Mouse (Mus musculus): ENCODE results near the gene Wbp1l. TPM values are rescaled to one million over a fixed set of nuclear protein-coding genes. Genes with fewer than 3 reads are reported as not detected.

Gene Wbp1l
- total RNA-seq, 2 experiments from 2014 or later: 65.4 to 101 TPM

DNA sequence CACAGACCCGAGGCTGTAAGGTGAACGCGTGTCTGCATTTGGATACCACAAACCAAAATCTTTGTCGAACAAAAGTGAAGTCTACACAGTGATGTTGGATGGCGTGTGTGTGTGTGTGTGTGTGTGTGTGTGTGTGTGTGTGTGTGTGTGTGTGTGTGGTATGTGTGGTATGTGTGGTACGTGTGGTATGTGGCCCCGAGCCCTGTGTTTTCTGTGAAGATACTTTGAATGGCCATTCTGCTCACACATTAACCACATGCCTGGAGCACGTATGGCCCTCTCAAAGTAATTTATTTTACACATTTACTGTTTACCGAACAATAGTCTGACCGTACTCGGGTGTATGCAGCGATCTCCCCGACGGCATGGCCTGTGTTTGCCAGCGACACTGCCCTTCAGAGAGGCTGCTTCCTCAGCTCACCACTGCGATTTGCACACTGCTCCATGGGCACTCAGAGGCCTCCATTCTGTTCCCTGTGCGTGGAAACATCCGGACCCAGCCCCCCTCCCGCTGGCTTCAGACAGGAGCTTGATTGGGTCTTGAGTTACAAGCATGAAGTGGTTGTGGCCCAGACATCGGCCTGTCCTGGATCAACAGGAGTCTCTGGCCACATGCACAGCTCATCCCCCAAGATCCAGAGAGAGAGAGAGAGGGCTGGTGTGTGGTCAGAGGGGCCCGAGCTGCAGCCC lies 57.4 kb downstream of the Wbp1l start:
- no peak overlapping the region for H3K27ac ChIP-seq
- intact Hi-C loops (cut with DNase I): loop anchor here (10.0 kb wide), 1 partner anchor 51 kb away; no protein-coding TSS in a partner anchor
- peak; percentile 15 for DNase-seq
- no peak for TF ChIP-seq CTCF (IDR thresholded peaks at IDR 0.05)
- H3K4me3 ChIP-seq: no peak overlapping the region

DNA sequence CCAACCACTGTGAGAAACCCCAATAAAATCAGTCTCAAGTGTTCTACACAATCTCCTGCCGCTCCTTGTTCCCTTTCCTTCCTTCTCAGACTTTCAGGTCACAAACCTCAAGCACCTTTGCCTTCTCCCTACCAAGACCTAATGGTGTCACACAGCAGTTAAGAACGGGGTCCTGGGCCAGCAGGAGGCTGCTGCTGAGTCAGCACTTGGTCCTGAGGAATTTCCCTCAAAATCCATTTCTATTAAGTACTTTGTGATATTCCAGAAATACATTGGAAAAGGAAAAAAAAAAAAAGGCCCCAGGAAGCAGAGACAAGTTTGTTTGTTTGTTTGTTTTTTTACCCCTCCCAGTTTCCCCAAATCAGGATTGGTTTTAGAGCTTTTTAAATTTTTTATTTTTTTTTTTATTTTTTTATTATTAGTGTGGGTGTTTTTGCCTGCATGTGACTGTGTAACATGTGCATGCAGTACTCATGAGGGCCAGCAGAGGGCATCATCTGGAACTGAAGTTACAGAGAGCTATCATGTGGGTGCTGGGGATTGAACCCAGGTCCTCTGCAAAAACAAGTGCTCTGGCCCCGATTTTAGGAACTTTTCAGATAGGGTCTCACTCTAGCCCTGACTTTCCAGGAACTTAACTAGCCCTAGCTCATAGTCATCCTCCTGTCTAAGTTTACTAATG lies 58.6 kb downstream of the Wbp1l start:
- Histone ChIP-seq H3K4me3 (no peak overlapping the region), H3K27ac (no peak overlapping the region)
- DNase-seq: peak; percentile 33
- intact Hi-C loops (cut with DNase I): loop anchor here (10.0 kb wide), 1 partner anchor 53 kb away; no protein-coding TSS in a partner anchor
- TF ChIP-seq CTCF (IDR thresholded peaks at IDR 0.05): peak; percentile 65

DNA sequence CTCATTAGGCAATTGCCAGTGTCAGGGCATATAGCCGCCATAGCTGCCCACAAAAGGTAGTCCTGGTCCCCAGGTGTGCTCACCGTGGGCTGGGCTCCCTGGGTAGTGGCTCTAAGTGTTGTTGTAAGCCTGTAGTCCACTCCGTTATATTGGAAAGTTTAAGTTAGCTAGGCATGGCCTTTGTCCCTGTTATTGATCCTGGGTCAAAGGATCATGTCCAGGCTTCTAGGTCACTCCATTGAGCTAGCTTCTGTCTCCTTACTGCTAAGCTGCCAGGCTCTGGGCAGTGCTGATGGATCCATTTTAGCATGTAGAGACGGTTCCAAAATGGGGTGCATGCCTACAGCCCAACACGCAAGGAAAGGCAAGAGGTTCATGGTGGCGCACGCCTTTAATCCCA lies 59.5 kb downstream of the Wbp1l start:
- DNase-seq: peak; percentile 2
- H3K27ac ChIP-seq: no peak overlapping the region
- intact Hi-C loops (cut with DNase I): loop anchor here (10.0 kb wide), 1 partner anchor 54 kb away; no protein-coding TSS in a partner anchor
- no peak for TF ChIP-seq CTCF (IDR thresholded peaks at IDR 0.05)
- no peak overlapping the region for H3K4me3 ChIP-seq

DNA sequence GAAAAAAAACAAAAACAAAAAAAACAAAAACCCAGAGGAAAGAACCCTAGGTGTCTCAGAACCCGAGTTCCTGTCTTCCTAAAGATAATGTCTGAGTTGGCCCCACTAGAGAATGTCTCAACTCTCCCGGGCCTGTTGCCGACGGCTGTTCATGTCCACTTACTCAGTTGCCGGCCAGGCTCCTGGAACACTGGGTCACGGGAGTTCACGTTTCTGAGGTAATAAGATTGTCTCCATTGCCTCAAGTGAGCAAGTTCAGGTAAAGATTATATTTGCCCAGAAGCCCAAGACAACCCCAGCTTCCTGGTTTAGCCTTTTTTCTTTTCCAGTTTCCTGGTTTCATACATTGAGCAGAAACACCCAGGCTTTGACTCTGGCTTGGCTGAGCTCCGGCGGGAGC lies 60.0 kb downstream of the Wbp1l start:
- 0 out of 2 replicates have a peak overlapping the region, but pooled peaks have one; percentile 20 for H3K27ac ChIP-seq
- TF ChIP-seq CTCF (IDR thresholded peaks at IDR 0.05): no peak
- H3K4me3 ChIP-seq: no peak overlapping the region
- no peak for DNase-seq
- intact Hi-C loops (cut with DNase I): loop anchor here (10.0 kb wide), 1 partner anchor 54 kb away; no protein-coding TSS in a partner anchor

GRCm38 (mm10) chr19:46661511-46661910 lies 62.6 kb downstream of the Wbp1l start:
- Histone ChIP-seq H3K27ac (no peak overlapping the region), H3K4me3 (no peak overlapping the region)
- TF ChIP-seq CTCF (IDR thresholded peaks at IDR 0.05): no peak
- intact Hi-C loops (cut with DNase I): no loop called here
- DNase-seq: no peak

DNA sequence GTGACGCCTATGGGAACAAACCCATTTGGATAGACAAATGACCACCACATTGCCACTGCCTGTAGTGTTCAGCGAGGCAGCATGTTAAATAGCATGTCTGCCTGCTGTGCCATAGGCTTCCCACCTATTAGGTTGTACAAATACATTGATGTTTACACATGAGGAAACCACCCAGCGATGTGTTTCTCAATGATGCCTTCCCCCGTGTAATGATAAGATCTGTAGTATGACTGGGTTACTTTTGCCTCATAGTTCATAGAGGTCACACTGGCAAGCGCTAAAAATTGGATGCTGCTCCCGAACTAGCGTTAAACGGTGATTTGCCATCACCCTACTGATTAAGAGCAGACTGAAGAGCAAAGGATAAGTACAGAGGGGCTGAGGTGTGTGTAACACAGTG lies 63.3 kb downstream of the Wbp1l start:
- Histone ChIP-seq H3K27ac (no peak overlapping the region), H3K4me3 (no peak overlapping the region)
- no peak for TF ChIP-seq CTCF (IDR thresholded peaks at IDR 0.05)
- DNase-seq: no peak
- intact Hi-C loops (cut with DNase I): no loop called here

GRCm38 (mm10) chr19:46662784-46663183 lies 63.9 kb downstream of the Wbp1l start:
- no peak for DNase-seq
- intact Hi-C loops (cut with DNase I): no loop called here
- Histone ChIP-seq H3K4me3 (no peak overlapping the region), H3K27ac (no peak overlapping the region)
- no peak for TF ChIP-seq CTCF (IDR thresholded peaks at IDR 0.05)

DNA sequence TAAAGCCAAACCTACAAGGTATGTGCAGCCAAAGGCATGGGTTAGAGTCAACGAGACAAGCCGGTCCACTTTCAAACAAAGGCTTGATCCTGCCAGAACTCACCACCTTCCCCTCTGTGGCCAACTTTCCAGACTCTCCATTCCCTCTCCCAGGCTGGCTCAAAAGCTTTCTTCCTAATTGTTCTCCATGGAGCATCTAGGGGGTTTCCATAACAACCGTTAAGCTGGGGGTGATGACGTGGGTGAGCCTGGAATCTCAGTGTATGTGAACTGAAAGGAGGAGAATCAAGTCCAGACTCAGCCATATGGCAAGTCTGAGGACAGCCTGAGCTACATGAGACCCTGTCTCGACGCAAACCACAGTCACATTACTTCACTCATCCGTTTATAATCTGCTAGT lies 66.6 kb downstream of the Wbp1l start:
- no peak for TF ChIP-seq CTCF (IDR thresholded peaks at IDR 0.05)
- H3K27ac ChIP-seq: no peak overlapping the region
- no peak for DNase-seq

GRCm38 (mm10) chr19:46667300-46667699 lies 68.4 kb downstream of the Wbp1l start:
- Histone ChIP-seq H3K4me3 (no peak overlapping the region), H3K27ac (no peak overlapping the region)
- TF ChIP-seq CTCF (IDR thresholded peaks at IDR 0.05): no peak
- no peak for DNase-seq
- intact Hi-C loops (cut with DNase I): no loop called here

More for the DNA sequence above, 66.6 kb downstream of the Wbp1l start:
- intact Hi-C loops (cut with DNase I): no loop called here
- no peak overlapping the region for H3K4me3 ChIP-seq

DNA sequence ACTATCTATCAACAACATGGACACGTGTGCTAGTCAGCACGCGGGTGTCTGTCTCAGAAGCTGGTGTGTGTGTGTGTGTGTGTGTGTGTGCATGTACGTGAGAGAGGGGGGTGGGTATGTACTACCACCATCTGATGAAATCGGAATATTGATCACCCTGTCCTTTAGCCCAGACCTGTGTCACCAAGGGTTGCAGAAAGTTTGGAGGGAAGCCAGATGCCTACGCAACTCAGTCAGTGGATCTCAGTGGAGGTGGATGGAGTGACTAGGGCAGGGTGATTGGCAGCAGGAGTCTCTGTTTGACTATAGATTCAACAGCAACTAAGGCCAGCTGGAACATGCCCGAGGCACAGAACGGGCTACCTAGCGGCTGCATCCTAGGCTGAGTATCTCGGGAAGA lies 69.4 kb downstream of the Wbp1l start:
- no peak for TF ChIP-seq CTCF (IDR thresholded peaks at IDR 0.05)
- H3K4me3 ChIP-seq: no peak overlapping the region
- no peak for DNase-seq
- H3K27ac ChIP-seq: no peak overlapping the region
- intact Hi-C loops (cut with DNase I): no loop called here

DNA sequence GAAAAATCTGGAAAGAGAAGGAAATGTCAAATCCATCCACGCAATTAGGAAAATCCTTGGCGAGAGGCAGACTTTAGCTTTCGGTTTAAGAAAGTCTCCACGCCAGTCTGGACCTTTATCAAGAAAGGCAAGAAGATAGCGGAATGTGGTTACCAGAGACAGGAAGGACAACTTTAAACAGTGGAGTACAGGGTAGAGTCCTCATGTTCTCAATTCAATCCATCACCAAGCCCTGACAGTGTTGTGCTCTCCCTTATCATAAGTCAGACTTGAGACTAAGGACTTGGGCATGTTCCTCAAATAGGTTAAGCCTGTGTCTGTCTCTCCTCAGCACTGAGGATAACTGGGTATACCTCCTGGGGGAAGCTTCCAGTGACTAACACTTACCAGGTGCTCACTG lies 70.9 kb downstream of the Wbp1l start:
- intact Hi-C loops (cut with DNase I): loop anchor here (1.0 to 5.0 kb wide), 3 partner anchors 70 to 201 kb away; no protein-coding TSS in a partner anchor
- no peak overlapping the region for H3K27ac ChIP-seq
- no peak for DNase-seq
- H3K4me3 ChIP-seq: no peak overlapping the region
- no peak for TF ChIP-seq CTCF (IDR thresholded peaks at IDR 0.05)

GRCm38 (mm10) chr19:46670691-46671090 lies 71.8 kb downstream of the Wbp1l start:
- intact Hi-C loops (cut with DNase I): loop anchor here (1.0 to 5.0 kb wide), 3 partner anchors 70 to 200 kb away; no protein-coding TSS in a partner anchor
- peak; percentile 83 for TF ChIP-seq CTCF (IDR thresholded peaks at IDR 0.05)
- DNase-seq: peak; percentile 72
- Histone ChIP-seq H3K27ac (no peak overlapping the region), H3K4me3 (no peak overlapping the region)

DNA sequence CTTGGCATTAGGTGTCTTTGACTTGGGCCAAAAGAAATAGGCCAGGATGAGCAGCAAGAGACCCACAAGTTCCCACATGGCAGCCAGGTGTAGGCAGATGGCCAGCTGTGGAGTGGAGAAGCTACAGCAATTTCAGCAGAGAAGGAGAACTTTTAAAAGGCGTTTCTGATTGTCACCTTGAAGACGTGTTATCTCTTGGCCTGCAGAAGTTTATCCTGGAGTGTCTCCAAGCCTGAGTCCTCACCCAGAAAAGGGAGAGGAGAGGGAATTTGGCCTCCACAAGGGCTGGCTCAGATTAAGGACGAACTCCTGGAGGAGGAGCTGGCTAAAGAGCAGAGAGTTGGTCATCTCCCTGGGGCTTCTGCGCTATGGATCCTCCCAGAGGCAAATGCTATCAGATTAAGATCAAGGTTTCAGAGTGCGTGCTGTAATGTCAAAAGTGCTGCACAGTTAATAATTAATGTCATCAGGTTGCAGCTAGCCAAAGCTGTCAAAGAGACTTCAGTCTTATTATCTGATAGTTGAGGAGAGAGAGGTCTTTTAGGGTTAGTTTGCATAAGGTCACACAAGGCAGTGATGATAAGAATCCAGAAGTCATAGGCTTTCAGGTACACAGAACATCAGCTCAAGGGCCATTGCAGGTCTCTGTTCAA lies 74.0 kb downstream of the Wbp1l start, which contains the start of gene Cyp17a1:
TSS of gene Cyp17a1 (minus strand) at position 407 of the 653 bp plus-strand sequence.
- TF ChIP-seq CTCF (IDR thresholded peaks at IDR 0.05): no peak
- no peak within 1 kb of the TSS for H3K4me3 ChIP-seq
- no peak within 1 kb of the TSS for H3K27ac ChIP-seq
- no peak for DNase-seq
- intact Hi-C loops (cut with DNase I): loop anchor here (5.0 kb wide), 1 partner anchor 84 kb away; no protein-coding TSS in a partner anchor
